ENCODE assay signal across 17 mouse cellular contexts in the genomic region with DNA sequence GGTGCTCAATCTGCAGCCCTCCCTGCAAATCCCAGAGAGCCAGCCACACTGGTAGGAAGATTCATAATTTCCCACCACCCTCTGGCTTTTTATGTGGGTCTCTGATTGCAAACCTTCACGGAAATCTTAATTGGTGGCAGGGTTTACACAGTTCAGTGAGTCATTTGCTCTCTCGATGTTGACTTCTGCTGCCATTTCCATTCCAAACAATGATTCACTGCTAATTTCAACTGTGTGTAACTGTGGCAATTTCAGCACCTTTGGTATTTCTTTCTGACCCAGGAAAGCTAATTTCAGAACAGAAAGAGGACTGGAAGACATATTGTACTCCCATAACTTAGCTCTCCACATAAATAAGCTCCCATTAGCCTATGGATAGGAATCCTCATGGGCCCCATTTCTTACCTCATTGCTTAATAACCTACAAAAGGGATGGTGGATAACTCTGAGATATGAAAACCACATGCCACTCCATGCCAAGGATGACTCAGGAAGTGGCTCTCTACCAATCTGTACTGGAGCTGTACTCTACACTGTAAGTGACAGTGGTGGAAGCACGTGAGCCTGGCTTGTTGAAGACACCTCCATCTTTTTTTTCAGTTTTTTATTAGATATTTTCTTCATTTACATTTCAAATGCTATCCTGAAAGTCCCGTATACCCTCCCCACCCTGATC.
"Had no signal": no experiment of that assay in that cellular context is flagged by ENCODE, and none has a peak within 500 bp of the region (broad histone marks: within the 10 kb centered on the region; RNA-seq: fewer than 3 reads in every experiment).

No protein-coding gene starts in this region.

- H3K27me3 ChIP-seq: megakaryocyte, embryonic 14.5 days; midbrain, embryonic 13.5 days; midbrain, embryonic 15.5 days; neural tube, embryonic 12.5 days had no signal

- DNase-seq: lung, adult 18-20 months; lung, embryonic 14.5 days; lung, postnatal 10 days; retina, postnatal 1 day; right cerebral cortex, adult 18-20 months; right cerebral cortex, postnatal 25 days; right cerebral cortex, postnatal 4 days; spleen, adult 18-20 months; thymus, adult 18-20 months; thymus, postnatal 14 days; thymus, postnatal 36 days had no signal

- H3K4me2 ChIP-seq: lung, embryonic 14.5 days; midbrain, embryonic 11.5 days; midbrain, embryonic 13.5 days; midbrain, embryonic 15.5 days; neural tube, embryonic 12.5 days had no signal

- H3K4me1 ChIP-seq: megakaryocyte, embryonic 14.5 days; midbrain, embryonic 13.5 days; midbrain, embryonic 15.5 days; neural tube, embryonic 12.5 days had no signal

- H3K27ac ChIP-seq: macrophage; midbrain, embryonic 13.5 days; midbrain, embryonic 15.5 days; neural tube, embryonic 12.5 days had no signal

- H3K4me3 ChIP-seq: megakaryocyte, embryonic 14.5 days; midbrain, embryonic 13.5 days; midbrain, embryonic 15.5 days; neural tube, embryonic 12.5 days had no signal

- ATAC-seq: midbrain, embryonic 13.5 days; midbrain, embryonic 15.5 days had no signal

- H3K36me3 ChIP-seq: midbrain, embryonic 13.5 days; midbrain, embryonic 15.5 days; neural tube, embryonic 12.5 days had no signal

- H3K9me3 ChIP-seq: midbrain, embryonic 15.5 days had no signal

- H3K9ac ChIP-seq: lung, embryonic 14.5 days; midbrain, embryonic 13.5 days; midbrain, embryonic 15.5 days; neural tube, embryonic 12.5 days had no signal
